Mouse (Mus musculus) kidney, adult 2 months (tissue): ENCODE measurements around the gene Btbd17. TPM values are rescaled to one million over a fixed set of nuclear protein-coding genes. Genes with fewer than 3 reads are reported as not detected.

ENCODE experiments used
- DNase-seq: peaks from one replicate; pipeline ENCODE4 v3.0.0; 2021
- H3K27ac ChIP-seq: fragments of 200-500 bp; 2 replicates; pipeline ENCODE4 v1.5.1; 2012; ENCODE audit warnings: low read depth, low read length, control low read depth, inconsistent platforms; ENCODE audit not compliant: insufficient read depth
- H3K27me3 ChIP-seq: fragments of 200-500 bp; replicated peaks from 2 replicates; pipeline ENCODE4 v1.6.1; 2012; ENCODE audit warnings: mild to moderate bottlenecking, moderate library complexity, low read length, inconsistent platforms; ENCODE audit not compliant: control insufficient read depth, insufficient read depth
- H3K36me3 ChIP-seq: fragments of 200-500 bp; 2 replicates; pipeline ENCODE4 v1.6.1; 2012; ENCODE audit warnings: mild to moderate bottlenecking, moderate library complexity, low read length, inconsistent platforms; ENCODE audit not compliant: control insufficient read depth, insufficient read depth
- H3K4me1 ChIP-seq: fragments of 200-500 bp; 2 replicates; pipeline ENCODE4 v1.6.1; 2011; ENCODE audit warnings: low read length; ENCODE audit not compliant: control insufficient read depth, insufficient read depth
- H3K4me3 ChIP-seq: fragments of 200-500 bp; 2 replicates; pipeline ENCODE4 v1.5.1; 2011; ENCODE audit warnings: mild to moderate bottlenecking, low read depth, low read length, control low read depth; ENCODE audit not compliant: insufficient read depth
- CTCF ChIP-seq: fragments of 200-500 bp; conservative IDR thresholded peaks from 2 replicates; pipeline ENCODE4 v1.5.1; 2011; ENCODE audit warnings: low read depth, mild to moderate bottlenecking, control low read depth, low read length, moderate library complexity, mixed read lengths; ENCODE audit not compliant: insufficient read depth, insufficient read length
- POLR2A ChIP-seq: fragments of 200-500 bp; IDR thresholded peaks from one replicate; pipeline ENCODE4 v1.6.1; 2011; ENCODE audit warnings: low read depth, low read length, control low read depth
- WGBS: fragments of 180-500 bp; shearing (Covaris S2); methylation state at CpG from one replicate; pipeline ENCODE4 v1.1.7; 2018; 5-methylcytosine and 5-hydroxymethylcytosine counted together
- polyA plus RNA-seq: library from polyadenylated mRNA; depleted of rRNA; stranded (reverse); fragments of >200 nt; gene quantifications from 2 replicates; pipeline ENCODE4 v1.2.3, GENCODE M21; 2012; rRNA removed

Btbd17 gene
- 0.12 and 0.13 TPM in 2 replicates for polyA plus RNA-seq

GRCm38 (mm10) chr11:114795848-114796322 lies at the start of gene Btbd17:
TSS of gene Btbd17 (minus strand) at chr11:114795945.
- H3K4me3 ChIP-seq, result peak within 1 kb of the TSS; percentile 43

GRCm38 (mm10) chr11:114844464-114845220 lies 48.9 kb upstream of the Btbd17 start:
- Histone ChIP-seq H3K36me3 (no peaks in the 10 kb centered on the region), H3K4me3 (no peak overlapping the region), H3K27ac (peak overlapping the region; percentile 48; the same call in 1 of the 2 replicates), H3K27me3 (no peaks in the 10 kb centered on the region), H3K4me1 (peaks cover 19% of the 10 kb centered on the region)
- no peak for TF ChIP-seq POLR2A
- no peak for TF ChIP-seq CTCF
- WGBS, result 54% methylated on average over 7 of the region's 7 CpGs
- peak; percentile 63 for DNase-seq

More at GRCm38 (mm10) chr11:114795848-114796322, at the start of gene Btbd17:
- TF ChIP-seq POLR2A, result no peak
- H3K27me3 ChIP-seq, result no peaks in the 10 kb centered on the region
- no peaks in the 10 kb centered on the region for H3K36me3 ChIP-seq
- WGBS, result 25% methylated on average over 4 of the region's 4 CpGs
- no peak within 1 kb of the TSS for H3K27ac ChIP-seq
- DNase-seq, result no peak
- H3K4me1 ChIP-seq, result no peaks in the 10 kb centered on the region

- 46% methylated on average over 8 of the region's 8 CpGs for WGBS
- TF ChIP-seq POLR2A (no peak), CTCF (no peak)
- peaks cover 12% of the 10 kb centered on the region for H3K4me1 ChIP-seq
- H3K4me3 ChIP-seq, result no peak overlapping the region
- H3K27me3 ChIP-seq, result no peaks in the 10 kb centered on the region
- no peaks in the 10 kb centered on the region for H3K36me3 ChIP-seq
- no peak for DNase-seq
- 0 out of 2 replicates have a peak overlapping the region, but pooled peaks have one; percentile 48 for H3K27ac ChIP-seq
These were observed 48.2 kb upstream of the Btbd17 start for GRCm38 (mm10) chr11:114843818-114844463.

- no peak overlapping the region for H3K27ac ChIP-seq
- peaks cover 35% of the 10 kb centered on the region for H3K4me1 ChIP-seq
- DNase-seq, result no peak
- no peaks in the 10 kb centered on the region for H3K36me3 ChIP-seq
- 65% methylated on average over 5 of the region's 5 CpGs for WGBS
- no peaks in the 10 kb centered on the region for H3K27me3 ChIP-seq
- no peak for TF ChIP-seq POLR2A
- TF ChIP-seq CTCF, result no peak
- H3K4me3 ChIP-seq, result no peak overlapping the region
These were observed 37.4 kb upstream of the Btbd17 start for GRCm38 (mm10) chr11:114833166-114833565.

- peaks cover 36% of the 10 kb centered on the region for H3K4me1 ChIP-seq
- H3K27ac ChIP-seq, result peak overlapping the region; percentile 92
- no peaks in the 10 kb centered on the region for H3K27me3 ChIP-seq
- TF ChIP-seq CTCF (no peak), POLR2A (no peak)
- H3K4me3 ChIP-seq, result peak overlapping the region; percentile 21
- H3K36me3 ChIP-seq, result no peaks in the 10 kb centered on the region
- DNase-seq, result no peak
- 19% methylated on average over 8 of the region's 8 CpGs for WGBS
These were observed 34.7 kb upstream of the Btbd17 start for GRCm38 (mm10) chr11:114830433-114830773.

GRCm38 (mm10) chr11:114829499-114830432 lies 34.0 kb upstream of the Btbd17 start:
- H3K4me1 ChIP-seq, result peaks cover 36% of the 10 kb centered on the region
- WGBS, result 9% methylated on average over 24 of the region's 24 CpGs
- peak; percentile 94 for DNase-seq
- H3K4me3 ChIP-seq, result peak overlapping the region; percentile 21
- peak overlapping the region; percentile 92 for H3K27ac ChIP-seq
- TF ChIP-seq CTCF (no peak), POLR2A (no peak)
- no peaks in the 10 kb centered on the region for H3K27me3 ChIP-seq
- H3K36me3 ChIP-seq, result no peaks in the 10 kb centered on the region
